11 mouse cellular contexts compared by ENCODE assay signal in the genomic region with DNA sequence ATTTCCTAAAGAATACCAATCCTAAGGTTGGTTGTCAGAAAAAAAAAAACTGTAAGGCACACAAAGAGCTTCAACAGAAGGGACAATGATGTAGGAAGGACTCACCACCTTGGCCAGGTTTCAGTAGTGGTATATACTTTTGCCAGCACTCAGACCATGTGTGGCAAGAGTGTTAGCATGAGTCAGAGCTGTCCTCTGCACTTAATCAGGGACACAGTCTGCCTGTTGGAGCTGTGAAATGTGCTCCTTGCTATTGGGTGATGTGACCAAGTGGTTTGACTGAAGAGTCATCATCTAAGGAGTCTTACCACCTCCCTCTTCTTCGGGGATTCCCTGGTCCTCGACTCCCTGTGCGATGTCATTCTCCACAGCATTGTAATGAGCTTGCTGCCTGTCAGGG.
"Had no signal": no experiment of that assay in that cellular context is flagged by ENCODE, and none has a peak within 500 bp of the region (broad histone marks: within the 10 kb centered on the region; RNA-seq: fewer than 3 reads in every experiment).

No protein-coding gene starts in this region.

- H3K9me3 ChIP-seq: limb, embryonic 10.5 days; liver, embryonic 15.5 days; midbrain, embryonic 13.5 days; stomach, embryonic 15.5 days had no signal

- H3K4me3 ChIP-seq: left cerebral cortex, adult 2 months; limb, embryonic 10.5 days; liver, embryonic 15.5 days; midbrain, embryonic 13.5 days; stomach, embryonic 15.5 days had no signal

- H3K27ac ChIP-seq: left cerebral cortex, adult 2 months; limb, embryonic 10.5 days; liver, embryonic 15.5 days; midbrain, embryonic 13.5 days; stomach, embryonic 15.5 days had no signal

- H3K4me1 ChIP-seq: limb, embryonic 10.5 days; liver, embryonic 15.5 days; midbrain, embryonic 13.5 days; stomach, embryonic 15.5 days had no signal

- H3K27me3 ChIP-seq: liver, embryonic 15.5 days; midbrain, embryonic 13.5 days; stomach, embryonic 15.5 days had no signal

- DNase-seq: kidney, postnatal 10 days; kidney, postnatal 4 days; lung, adult 2 months; lung, postnatal 36 days; right cerebral cortex, postnatal 14 days; thymus, postnatal 36 days had no signal
